Mouse (Mus musculus) adrenal gland, postnatal 36 days (tissue): ENCODE measurements around the gene Fars2. TPM values are rescaled to one million over a fixed set of nuclear protein-coding genes. Genes with fewer than 3 reads are reported as not detected.
A peak's percentile ranks its signal among the peaks of the same experiment; 100 is the strongest.
"Not testable (repeated sequence)": the region's sequence is repeated elsewhere in the genome, so short reads cannot be mapped to it uniquely, and the experiment has no call there.

ENCODE experiments used
- DNase-seq, 2 experiments: peaks; one replicate each; pipeline ENCODE4 v3.0.0; 2021; ENCODE audit warnings: mixed read lengths in 1 of 2
- total RNA-seq, 2 experiments: library from RNA; stranded (reverse); gene quantifications; 2 replicates each; pipeline ENCODE4 v1.2.3; 2021

Gene Fars2
- total RNA-seq, 2 experiments from 2014 or later = 80.9 to 94.7 TPM

GRCm38 (mm10) chr13:36140247-36141016, 23.2 kb downstream of the Fars2 start:
- DNase-seq = no peak

DNA sequence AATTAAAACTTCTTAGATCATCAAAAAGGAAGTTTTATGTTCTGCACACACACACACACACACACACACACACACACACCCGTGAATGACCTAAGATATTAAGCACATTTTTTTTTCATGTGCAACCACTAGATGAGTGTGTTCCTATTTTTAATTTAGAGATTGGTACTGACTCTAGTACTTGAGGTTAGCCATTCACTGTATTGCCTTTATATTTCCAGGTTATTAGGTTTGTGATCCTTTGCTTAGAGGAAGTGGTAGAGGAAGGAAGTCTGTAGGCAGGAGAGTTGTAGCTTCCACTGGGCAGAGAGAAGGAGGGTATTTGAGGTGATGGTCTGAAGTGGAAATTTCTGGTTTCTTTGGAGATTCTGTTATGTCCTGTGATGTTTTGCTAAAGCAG, 28.4 kb downstream of the Fars2 start:
- no peak for DNase-seq

DNA sequence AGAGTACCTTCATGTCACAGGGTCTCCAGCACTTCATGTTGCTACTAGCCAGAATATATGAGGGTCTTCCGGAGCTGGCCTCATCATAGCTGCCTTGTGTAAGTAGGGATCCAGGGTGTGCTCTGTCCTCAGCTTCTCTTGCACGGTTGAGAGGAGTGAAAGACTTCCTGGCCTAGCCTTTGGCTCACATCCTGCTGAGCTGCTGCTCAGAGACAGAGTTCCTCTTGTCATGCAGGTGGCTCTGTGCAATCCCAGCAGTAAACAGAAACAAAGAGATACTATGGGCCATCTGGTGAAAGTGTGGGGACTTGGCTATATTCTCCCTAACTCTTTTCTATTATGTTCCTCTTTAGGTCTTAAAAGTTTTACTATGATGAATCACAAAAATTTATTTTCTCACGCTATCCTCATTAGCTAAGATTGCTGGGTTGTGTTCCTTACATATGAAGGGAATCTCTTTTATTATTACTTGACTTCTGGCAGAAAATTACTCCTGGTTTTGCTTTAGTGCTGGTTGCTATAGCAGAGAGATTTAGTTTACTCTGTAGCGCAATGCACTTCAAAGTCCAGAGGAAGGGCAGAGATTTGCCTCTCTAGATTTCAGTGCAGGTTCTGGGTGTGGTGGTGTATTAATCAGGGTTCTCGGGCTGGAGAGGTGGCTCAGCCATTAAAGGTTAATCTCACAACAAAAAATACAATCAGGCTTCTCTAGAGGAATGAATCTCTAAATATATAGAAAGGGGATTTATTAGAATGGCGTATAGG, 32.1 kb downstream of the Fars2 start:
- DNase-seq = no peak

GRCm38 (mm10) chr13:36150272-36150671, 33.1 kb downstream of the Fars2 start:
- no peak for DNase-seq

GRCm38 (mm10) chr13:36152728-36153498, 35.7 kb downstream of the Fars2 start:
- DNase-seq = no peak

- peak; percentile 37 to 55 for DNase-seq
These were observed 39.2 kb downstream of the Fars2 start for GRCm38 (mm10) chr13:36156340-36156931.

GRCm38 (mm10) chr13:36163411-36163810, 46.2 kb downstream of the Fars2 start:
- no peak for DNase-seq

DNA sequence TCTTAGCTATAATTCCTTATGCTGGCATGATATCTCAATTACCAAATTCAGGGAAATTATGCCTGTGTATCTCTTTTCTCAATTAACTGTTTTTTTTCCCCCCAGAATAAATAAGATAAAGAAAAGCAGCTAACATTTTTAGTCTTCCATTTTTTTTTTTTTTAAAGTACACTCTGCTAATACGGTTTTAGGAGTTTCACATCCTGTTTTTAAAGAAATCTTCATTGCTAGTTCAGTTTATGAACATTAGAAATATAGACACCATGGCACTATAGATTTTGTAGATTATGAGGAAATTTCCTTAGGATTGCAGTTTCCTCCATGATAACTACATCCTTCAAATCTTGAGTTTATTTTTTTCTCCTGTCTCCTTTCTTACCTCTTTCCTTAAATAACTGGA, 46.7 kb downstream of the Fars2 start:
- DNase-seq = no peak

DNA sequence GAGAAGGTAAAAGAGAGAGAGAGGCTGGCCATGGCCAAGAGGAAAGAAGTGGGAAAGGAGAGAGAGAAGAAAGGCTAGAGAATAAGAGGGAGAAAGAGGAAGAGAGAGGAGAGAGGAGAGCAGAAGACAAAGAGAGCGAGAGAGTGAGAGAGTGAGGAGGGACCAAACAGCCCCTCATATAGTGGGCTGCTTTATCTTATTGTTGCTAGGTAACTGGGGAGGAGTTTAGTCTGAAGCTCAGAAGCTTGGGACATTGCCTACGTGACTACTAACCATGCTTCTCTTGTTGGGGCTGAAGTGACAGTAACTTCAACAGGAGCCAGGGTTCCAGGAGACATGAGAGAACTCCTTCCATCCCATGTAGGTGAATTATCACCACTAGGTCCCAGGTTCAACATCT, 55.8 kb downstream of the Fars2 start:
- DNase-seq = not testable (repeated sequence)

GRCm38 (mm10) chr13:36174101-36174500, 56.9 kb downstream of the Fars2 start:
- DNase-seq = no peak

DNA sequence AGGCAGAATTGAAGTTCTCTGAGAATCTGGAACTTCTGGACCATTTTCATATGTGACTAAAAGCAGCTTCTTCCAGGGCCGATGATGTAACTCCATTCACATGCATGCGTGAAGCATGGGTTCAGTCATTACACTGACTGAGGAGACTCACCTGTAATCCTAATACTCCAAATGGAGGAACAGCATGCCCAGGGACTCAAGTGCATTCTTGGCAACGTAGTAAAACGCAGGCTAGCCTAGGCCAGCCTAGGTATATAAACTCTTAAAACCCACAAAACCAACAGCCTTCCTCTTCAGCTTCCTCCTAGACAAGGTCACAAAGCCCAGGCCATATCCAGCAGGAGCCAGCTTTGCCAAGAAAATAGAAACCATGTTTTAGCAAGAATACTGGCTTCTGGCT, 57.6 kb downstream of the Fars2 start:
- no peak for DNase-seq

- DNase-seq = no peak
These were observed 64.0 kb downstream of the Fars2 start for GRCm38 (mm10) chr13:36181231-36181630.

DNA sequence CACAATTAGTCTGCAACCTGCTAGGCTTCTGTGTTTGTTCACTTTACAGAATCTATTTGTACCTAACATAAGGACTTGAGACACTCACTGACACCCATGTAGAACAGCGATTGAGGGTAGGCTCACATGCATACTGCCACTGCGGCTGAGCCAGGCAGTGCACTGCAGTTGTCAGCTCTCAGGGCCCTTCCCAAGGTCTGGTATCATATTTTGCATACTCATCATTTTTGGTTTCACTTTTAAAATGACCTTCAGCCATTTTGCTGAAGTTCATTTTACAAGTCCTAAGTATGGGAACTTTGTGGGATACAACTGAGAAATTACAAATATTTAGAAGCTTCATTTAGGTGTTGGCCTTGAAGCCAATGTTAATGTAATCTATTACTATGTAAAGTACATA, 73.4 kb downstream of the Fars2 start:
- DNase-seq = peak; percentile 24 to 36

GRCm38 (mm10) chr13:36193484-36194113, 76.4 kb downstream of the Fars2 start:
- DNase-seq = no peak

DNA sequence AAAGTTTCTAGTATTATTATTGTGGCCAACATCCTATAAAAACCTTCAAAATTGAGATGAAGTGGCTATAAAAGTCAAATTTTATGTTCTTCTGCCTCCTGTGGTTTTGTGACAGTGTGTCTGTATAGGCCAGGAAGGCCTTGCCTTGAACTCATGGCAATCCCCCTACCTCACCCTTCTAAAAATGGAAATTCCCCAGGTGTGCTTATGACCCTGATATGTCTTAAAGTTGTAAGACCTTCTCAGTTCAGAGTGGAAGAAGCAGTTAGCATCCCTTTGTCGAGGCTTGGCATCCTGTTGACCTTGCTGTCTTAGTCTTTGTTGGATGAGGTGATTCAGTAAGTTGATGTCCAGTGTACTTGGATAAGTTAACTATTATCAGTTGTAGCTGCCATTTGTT, 82.1 kb downstream of the Fars2 start:
- DNase-seq = no peak

DNA sequence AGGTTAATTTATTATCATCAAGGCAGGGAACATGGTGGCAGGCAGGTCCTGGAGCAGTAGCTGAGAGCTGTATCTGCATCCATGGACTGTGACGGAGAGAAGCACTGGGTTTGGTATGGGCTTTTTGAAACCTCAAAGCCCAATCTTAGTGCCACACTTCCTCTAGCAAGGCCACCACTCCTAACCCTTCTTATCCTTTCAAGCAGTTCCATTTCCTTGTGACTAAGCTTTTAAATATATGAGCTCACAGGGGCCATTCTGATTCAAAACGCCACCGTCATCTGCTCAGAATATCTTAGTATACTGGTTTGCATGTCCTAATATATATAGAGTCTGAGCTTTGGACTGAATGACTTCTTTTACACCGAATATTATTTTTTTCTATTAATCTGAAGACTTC, 83.2 kb downstream of the Fars2 start:
- DNase-seq = no peak

GRCm38 (mm10) chr13:36202496-36202895, 85.3 kb downstream of the Fars2 start:
- DNase-seq = no peak

DNA sequence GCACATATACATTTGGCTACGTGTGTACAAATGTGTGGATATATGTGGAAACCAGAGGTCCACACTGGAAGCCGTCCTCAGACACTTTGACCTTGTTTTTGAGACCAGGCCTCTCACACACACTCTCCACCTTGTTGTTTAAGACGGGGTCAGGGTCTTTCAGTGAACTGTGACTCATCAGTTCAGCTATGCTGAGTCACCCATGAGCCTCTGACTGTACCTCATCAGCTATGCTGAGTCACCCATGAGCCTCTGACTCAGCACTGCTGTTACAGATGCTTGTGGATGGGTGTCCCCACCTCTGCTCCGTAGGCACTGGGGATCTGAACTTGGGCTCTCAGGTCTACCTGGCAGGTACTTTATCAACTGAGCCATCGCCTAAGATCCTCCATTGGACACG, 85.8 kb downstream of the Fars2 start:
- peak; percentile 61 to 79 for DNase-seq

DNA sequence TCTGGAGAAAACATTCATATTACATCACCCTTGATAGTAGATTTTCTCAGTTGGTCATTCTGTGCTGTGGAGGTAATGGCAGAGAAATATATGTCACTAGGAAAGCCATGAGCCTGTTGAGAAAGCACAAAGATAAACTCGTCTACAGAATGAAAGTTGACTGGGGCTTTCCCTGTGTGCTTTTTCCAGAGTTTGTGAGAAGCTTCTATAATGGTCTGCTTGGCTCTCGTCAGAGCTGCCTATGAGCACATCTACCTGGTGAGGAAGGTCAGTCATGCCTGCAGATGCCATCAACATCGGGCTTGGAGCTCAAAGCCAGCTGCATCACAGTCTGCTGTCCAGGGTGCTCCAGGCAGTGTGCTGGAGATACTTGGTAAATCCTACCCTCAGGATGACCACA, 87.1 kb downstream of the Fars2 start:
- DNase-seq = no peak

- DNase-seq = no peak
These were observed 93.8 kb downstream of the Fars2 start for GRCm38 (mm10) chr13:36210965-36211364.

DNA sequence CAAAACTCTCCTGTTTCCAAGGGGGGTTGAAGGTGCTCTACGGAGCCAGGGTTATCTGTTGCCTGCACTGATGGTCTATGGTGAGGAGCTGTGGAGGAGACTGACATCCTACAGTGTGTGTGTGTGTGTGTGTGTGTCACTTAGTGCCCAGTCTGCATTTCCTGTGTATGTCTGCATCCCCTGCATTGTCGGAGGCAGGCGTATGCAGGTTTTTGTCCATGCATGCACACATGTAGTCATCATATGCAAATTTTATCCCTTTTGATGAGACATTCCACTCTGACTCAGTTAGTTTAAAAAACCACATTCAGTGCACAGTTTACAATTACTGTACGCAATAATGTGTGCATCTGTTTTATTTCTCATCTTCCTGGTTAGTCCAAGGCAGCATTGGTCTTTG, 96.8 kb downstream of the Fars2 start:
- DNase-seq = no peak

GRCm38 (mm10) chr13:36216005-36216404, 98.8 kb downstream of the Fars2 start:
- no peak for DNase-seq
